Mouse (Mus musculus) brain, embryonic 14.5 days (tissue): ENCODE measurements around the gene Aldh18a1.

Experiments
- CTCF ChIP-seq: fragments of 200-500 bp; IDR thresholded peaks from 2 replicates; pipeline ENCODE4 v1.5.1; 2012; ENCODE audit warnings: inconsistent platforms, mild to moderate bottlenecking, moderate library complexity, borderline replicate concordance; ENCODE audit not compliant: insufficient read depth, insufficient read length; ENCODE audit errors: extremely low read depth
- POLR2A ChIP-seq: fragments of 200-500 bp; IDR thresholded peaks from 2 replicates; pipeline ENCODE4 v1.6.1; 2012; ENCODE audit warnings: mild to moderate bottlenecking, inconsistent platforms, borderline replicate concordance; ENCODE audit not compliant: poor library complexity, insufficient read depth, insufficient read length, severe bottlenecking; ENCODE audit errors: extremely low read depth

DNA sequence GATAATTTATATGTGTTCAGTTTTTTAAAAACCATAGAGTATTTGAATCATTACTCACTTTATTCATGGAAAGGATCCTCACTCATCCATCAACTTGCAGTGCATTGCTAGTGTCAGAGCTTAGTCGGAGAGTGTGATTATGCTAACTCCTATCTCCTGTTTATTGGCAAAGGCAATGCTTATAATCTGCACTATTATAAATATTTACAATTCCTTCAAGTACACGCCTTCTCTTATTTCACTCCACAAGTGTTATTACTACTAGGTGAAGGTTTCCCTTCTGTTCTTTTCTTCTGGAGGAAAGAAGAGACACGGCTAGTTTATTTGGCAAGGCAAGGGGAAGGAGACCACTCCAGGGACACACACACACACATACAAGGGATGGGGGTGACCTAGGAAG is 43.9 kb upstream of the Aldh18a1 start:
- TF ChIP-seq CTCF: no peak
- TF ChIP-seq POLR2A: no peak
